Mouse (Mus musculus) right cerebral cortex, postnatal 25 days (tissue): ENCODE measurements at regions not wholly inside any gene's neighbourhood (a gene's known extent, or its start where the extent isn't known, plus 50 kb on each side); places are given as distances from the start of the nearest gene placed in this dataset.

Experiments
- DNase-seq: peaks from one replicate; pipeline ENCODE4 v3.0.0; 2022

DNA sequence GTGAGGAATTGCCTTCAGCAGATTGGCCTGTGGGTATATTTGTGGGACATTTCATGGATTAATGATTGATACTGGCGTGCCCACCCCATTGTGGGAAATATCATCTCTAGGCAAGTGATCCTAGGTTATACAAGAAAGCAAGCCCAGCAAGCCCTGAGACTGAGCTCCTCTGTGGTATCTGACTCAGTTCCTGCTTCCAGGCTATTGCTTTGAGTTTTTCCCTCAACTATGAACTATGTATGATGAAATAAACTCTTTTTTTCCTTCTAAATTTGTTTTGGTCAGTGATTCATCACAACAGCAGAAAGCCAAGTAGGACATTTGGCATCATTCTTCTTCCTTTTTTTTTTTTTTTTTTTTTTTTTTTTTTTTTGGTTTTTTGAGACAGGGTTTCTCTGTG is 119.8 kb downstream of the Tbr1 start:
- DNase-seq, result no peak

DNA sequence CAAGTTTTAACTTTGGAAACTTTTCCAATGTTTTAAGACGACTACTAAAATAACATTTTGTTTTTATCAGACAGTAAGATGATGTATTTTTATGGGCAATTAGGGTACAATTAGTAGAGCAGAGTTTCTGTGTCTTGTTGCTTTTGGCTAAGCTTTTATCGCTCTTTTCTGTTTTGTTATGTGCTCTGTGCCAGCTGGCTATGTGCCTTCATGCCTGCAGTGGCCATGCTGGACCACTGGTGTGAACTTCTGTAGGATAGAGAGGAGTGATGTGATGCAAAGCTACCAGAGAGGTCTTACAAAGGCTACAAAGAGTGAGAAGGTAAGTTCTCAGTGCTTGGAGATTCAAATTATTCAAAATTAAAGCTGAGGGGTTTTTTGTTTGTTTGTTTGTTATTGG is 108.0 kb upstream of the Slc4a10 start:
- DNase-seq, result no peak

DNA sequence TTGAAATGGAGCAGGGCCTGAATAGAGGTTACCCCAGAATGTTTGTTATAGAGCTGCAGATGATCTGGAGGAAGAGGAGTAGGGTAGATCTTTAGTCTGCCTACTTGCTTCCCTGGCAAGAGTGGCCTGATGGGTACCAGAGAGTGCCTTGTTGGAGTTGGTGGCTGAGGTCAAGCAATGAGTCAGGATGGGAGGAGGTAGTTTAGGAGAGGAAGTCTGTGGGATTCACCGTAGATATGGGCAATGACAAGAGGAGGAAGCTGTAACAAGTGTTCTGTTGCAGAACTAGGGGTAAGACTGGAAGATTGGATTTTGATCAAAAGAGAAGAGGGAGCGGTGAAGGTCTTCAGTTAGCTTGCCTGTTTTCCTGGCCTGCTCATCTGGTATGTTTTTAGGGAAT is 80.3 kb upstream of the Slc4a10 start:
- DNase-seq, result no peak

DNA sequence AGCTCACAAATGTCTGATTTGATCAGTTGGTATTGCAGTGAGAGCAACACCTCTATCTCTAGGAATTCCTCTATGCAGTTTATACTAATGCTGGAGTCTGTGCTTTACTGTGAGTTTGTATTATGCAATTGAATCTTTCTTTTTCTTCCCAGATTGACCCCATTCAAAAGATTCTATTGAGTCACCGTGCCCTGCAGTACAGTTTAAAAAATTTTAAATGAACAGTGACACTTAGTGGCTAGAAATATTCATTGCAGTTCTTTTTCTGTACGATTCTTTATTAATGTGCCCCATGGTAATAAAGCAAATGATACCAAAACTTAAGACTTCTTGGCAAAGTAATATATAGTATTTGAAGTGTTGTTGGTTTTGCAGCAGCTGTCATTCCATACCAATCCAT is 78.5 kb upstream of the Slc4a10 start:
- no peak for DNase-seq

DNA sequence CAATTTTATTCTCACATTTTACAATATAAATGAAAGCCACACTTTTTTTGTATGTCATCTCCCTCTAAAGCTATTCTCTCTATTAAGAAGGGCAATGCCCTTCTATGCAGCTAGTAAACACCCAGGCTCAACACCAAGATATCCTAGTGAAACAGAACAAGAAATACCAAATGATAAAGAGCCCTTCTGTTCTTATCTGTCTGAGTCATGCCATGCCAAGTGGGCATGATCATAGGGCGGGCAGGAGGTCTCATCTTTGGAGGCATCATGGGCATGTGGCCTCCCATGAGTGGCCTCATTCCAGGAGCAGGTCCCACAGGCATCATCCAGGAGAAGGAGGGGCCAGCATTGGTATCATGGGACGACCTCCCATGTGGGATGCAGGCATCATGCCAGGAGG is 76.2 kb upstream of the Slc4a10 start:
- DNase-seq, result no peak

DNA sequence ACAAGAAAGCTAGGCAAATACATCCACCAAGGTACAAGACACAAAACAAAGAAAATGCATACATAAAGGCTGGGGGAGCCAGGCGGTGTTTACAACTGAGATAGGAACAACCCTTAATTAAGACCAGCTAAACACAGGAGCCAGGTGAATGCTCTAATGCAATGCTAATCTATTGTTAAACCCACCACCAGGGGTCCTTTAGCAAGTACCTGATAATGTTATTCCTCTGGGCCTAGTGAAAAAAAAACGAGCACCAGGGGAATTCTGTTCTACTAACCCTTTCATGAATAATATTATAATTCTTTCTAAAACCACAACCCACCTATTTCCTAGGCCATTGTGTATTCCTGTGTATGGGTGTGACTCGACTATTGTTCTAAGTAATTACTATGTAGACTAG is 61.5 kb upstream of the Slc4a10 start:
- DNase-seq, result no peak

DNA sequence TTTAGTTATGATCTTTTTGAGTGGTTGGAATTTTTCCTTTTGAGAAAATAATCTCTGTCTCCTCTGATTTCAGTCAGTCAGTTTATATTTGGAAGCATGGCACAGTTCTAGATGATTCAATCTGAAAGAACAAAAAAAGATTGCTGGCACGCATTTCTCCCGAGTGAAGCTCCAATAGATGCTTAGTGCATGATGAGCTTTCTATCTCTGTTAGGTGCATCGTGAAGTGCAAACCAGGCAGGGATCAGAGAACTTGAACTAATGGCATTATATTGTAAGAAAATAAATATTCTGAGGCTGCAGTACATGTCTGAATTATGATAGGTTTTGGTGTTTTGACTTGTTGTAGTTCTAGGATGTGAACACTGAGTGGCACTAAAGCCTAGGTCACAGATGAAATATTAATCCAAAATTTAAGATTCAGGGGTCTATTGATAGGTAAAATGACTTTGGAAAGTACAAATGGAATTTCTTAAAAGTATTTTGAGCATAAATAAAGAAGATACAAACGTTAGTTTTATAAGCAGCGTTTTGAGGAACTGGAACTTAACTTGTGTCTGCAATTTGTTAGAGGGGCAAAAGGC is 59.2 kb upstream of the Slc4a10 start:
- DNase-seq, result peak; percentile 12
